Mouse (Mus musculus) G1E-ER4 (cell line): Measurements from ENCODE around the gene Cyp4b1. TPM values are rescaled to one million over a fixed set of nuclear protein-coding genes. Genes with fewer than 3 reads are reported as not detected.

Experiments
- GATA1 ChIP-seq: IDR thresholded peaks from one replicate; pipeline ENCODE4 v1.8.0; 2012; ENCODE audit warnings: low read length, inconsistent platforms
- polyA plus RNA-seq: library from polyadenylated mRNA; stranded (reverse); fragments of >175 nt; gene quantifications from 2 replicates; pipeline ENCODE4 v1.2.3, GENCODE M21; 2012

The Cyp4b1 gene
- polyA plus RNA-seq, 1 experiment: not detected

DNA sequence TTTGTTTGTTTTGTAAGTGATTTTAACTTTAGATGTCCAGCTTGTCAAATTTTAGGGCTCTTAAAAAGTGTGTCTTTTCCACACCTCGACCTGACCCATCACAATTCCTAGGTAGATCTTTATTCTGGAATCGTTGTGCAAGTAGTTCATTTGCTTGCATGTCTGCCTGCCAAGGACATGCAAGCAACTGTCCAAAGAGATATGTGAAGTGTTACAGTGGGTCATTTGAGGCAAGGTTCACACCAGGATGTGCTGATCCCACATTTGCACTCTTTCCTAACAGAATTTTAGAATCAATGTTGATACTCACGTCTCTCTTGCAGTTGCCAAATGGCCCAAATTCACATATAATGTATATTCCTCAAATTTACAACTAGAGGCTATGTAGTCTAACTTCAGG lies 72.3 kb downstream of the Cyp4b1 start:
- no peak for TF ChIP-seq GATA1

Other genes starting within 250 kb of the Cyp4b1 start
- gene Cyp4a12b, start 236.1 kb downstream of the Cyp4b1 start, polyA plus RNA-seq: not detected in 2 replicates
- gene Cyp4a30b, start 195.1 kb downstream of the Cyp4b1 start, polyA plus RNA-seq: not detected in 2 replicates
- not detected in 2 replicates for gene Cyp4a14, start 151.6 kb downstream of the Cyp4b1 start, polyA plus RNA-seq
- not detected in 2 replicates for gene Cyp4a10, start 129.5 kb downstream of the Cyp4b1 start, polyA plus RNA-seq
- not detected in 2 replicates for gene Cyp4a31, start 84.1 kb downstream of the Cyp4b1 start, polyA plus RNA-seq
- not detected in 2 replicates for gene Cyp4a32, start 46.8 kb downstream of the Cyp4b1 start, polyA plus RNA-seq
- 18.6 and 21.4 TPM in 2 replicates for gene Efcab14, start 90.0 kb upstream of the Cyp4b1 start, polyA plus RNA-seq
- gene Tex38, start 133.3 kb upstream of the Cyp4b1 start, polyA plus RNA-seq: not detected in 2 replicates
- gene Atpaf1, start 137.1 kb upstream of the Cyp4b1 start, polyA plus RNA-seq: 16.4 and 21.4 TPM in 2 replicates
- gene Mob3c, start 180.4 kb upstream of the Cyp4b1 start, polyA plus RNA-seq: 9.2 and 15.7 TPM in 2 replicates
- gene Mknk1, start 191.5 kb upstream of the Cyp4b1 start, polyA plus RNA-seq: 35.7 and 36.6 TPM in 2 replicates
- gene Kncn, start 236.7 kb upstream of the Cyp4b1 start, polyA plus RNA-seq: not detected in 2 replicates
- gene 6430628N08Rik, start 242.9 kb upstream of the Cyp4b1 start, polyA plus RNA-seq: not detected in 2 replicates